Mouse (Mus musculus) E14TG2a.4 (cell line): ENCODE measurements around the gene Nrgn.

Experiments used
- CTCF ChIP-seq: conservative IDR thresholded peaks from 2 replicates; pipeline ENCODE4 v1.5.1; 2014; ENCODE audit warnings: low read length
- NANOG ChIP-seq: IDR thresholded peaks from 2 replicates; pipeline ENCODE4 v1.6.1; 2014; ENCODE audit warnings: borderline replicate concordance, low read length, mixed read lengths
- POU5F1 ChIP-seq: IDR thresholded peaks from 2 replicates; pipeline ENCODE4 v1.6.1; 2014; ENCODE audit warnings: low read length, borderline replicate concordance

DNA sequence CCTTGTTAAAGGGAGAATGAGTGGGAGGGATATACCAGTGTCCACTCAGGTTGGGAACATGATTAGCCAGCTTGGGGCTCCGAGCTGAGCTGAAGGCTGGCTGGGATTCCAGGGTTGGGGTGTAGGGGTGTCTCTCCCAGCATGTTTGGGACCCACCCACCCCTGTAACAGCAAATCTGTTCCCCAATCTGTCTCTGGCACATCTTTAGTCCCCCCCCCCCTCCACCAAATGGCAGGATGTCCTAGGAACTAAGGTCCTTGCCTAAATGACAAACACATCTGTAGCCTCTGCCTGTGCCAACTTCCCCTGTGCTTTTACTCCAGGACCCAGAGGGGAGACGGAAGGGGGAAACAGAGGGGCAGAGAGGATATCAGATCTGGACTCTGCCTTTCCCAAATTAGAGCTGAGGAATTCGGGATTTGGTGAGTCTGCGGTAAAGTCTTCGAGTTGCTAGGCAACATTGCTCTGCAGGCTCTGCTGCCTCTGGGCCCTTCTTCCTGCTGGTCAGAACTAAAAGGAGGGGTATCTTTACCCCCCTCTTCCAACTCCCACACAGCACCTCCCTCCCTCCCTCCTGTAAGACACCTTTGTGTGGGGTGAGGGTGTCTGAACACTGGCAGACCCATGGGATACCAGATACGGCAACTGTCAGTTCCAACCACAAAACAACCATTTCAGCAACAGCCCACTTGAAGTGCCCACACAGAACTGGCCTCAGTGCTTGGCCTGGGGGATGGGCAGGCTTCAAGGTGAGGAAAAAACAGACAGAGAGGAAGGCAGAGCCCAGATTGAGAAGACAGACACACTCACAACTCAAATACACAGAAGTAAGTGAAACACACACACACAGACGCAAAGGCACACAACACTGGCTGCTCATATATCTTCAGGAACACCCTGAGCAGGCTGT is 2.4 kb upstream of the Nrgn start, which contains the start of gene Siae:
- TF ChIP-seq CTCF (no peak), POU5F1 (no peak), NANOG (no peak)
